Mouse (Mus musculus): Measurements from ENCODE around the gene Car3.

DNA sequence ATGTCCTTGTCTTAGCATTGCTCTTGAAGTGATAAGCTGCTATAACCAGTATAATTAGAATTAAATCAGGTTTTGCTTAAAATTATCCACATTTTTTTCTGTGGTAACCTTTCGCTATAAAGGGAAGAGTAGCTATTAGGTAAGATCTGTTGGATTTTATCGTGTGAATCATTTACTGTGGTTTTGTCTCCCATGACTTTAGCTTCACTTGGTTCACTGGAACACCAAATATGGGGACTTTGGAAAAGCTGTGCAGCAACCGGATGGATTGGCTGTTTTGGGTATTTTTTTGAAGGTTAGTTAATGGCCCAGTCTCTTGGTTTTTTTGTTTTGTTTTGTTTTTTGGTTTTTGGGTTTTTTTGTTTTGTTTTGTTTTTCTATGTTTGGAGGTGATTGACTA lies 32.0 kb downstream of the Car3 start:
- TF ChIP-seq CTCF (IDR thresholded peaks at IDR 0.05; ENCODE audit: low read depth, low read length) (no peak), TAL1 (conservative IDR thresholded peaks at IDR 0.05; ENCODE audit: low read depth, low read length) (no peak)

Measured in G1E (cell line).